Mouse (Mus musculus) ES-E14 (cell line): ENCODE measurements around the gene Gm853.

Experiments
- HCFC1 ChIP-seq: IDR thresholded peaks from 2 replicates; pipeline ENCODE4 v1.6.1; 2012; ENCODE audit warnings: low read length, inconsistent platforms, borderline replicate concordance; ENCODE audit not compliant: insufficient read depth
- MAFK ChIP-seq: IDR thresholded peaks from 2 replicates; pipeline ENCODE4 v1.6.1; 2014; ENCODE audit warnings: mild to moderate bottlenecking, low read depth, low read length, inconsistent platforms; ENCODE audit not compliant: insufficient read depth
- ZC3H11A ChIP-seq: IDR thresholded peaks from 2 replicates; pipeline ENCODE4 v1.6.1; 2012; ENCODE audit warnings: low read depth, mild to moderate bottlenecking, inconsistent platforms, low read length, borderline replicate concordance
- ZNF384 ChIP-seq: IDR thresholded peaks from 2 replicates; pipeline ENCODE4 v1.6.1; 2012; ENCODE audit warnings: low read depth, low read length, inconsistent platforms

DNA sequence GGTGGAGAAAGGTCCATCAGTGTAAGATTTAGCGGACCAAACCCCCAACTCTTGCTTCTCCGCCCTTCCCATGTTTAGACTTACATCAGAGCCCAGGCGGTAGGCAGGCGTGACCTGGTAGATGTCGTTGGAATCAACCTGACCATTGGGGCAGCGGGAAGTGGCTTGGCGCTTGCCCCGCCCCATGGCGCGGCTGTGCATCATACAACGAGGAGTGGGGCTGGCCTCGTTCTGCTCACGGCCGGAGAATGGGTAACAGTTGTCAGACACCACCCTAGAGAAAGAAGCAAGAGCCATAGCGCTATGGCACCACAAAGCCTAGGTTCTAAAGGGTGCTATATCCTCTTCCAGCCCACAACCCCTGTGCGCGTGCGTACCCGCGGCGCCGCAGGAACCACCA, 54.9 kb downstream of the Gm853 start:
- TF ChIP-seq HCFC1, result no peak
- TF ChIP-seq ZNF384, result no peak
- TF ChIP-seq ZC3H11A, result no peak
- TF ChIP-seq MAFK, result no peak
